Mouse (Mus musculus) cerebellum, adult 2 months (tissue): ENCODE data around the gene Gpr119. TPM values are rescaled to one million over a fixed set of nuclear protein-coding genes. Genes with fewer than 3 reads are reported as not detected.

Source experiments
- DNase-seq, 2 experiments: peaks; one replicate each; pipeline ENCODE4 v3.0.0; 2021
- H3K27ac ChIP-seq: fragments of 200-500 bp; 2 replicates; pipeline ENCODE4 v1.5.1; 2012; ENCODE audit warnings: low read length, control low read depth, inconsistent platforms; ENCODE audit not compliant: insufficient read depth
- H3K27me3 ChIP-seq: fragments of 200-500 bp; 2 replicates; pipeline ENCODE4 v1.6.1; 2012; ENCODE audit warnings: inconsistent platforms, mild to moderate bottlenecking, low read length, moderate library complexity; ENCODE audit not compliant: control insufficient read depth, insufficient read depth
- H3K4me1 ChIP-seq: fragments of 200-500 bp; 2 replicates; pipeline ENCODE4 v1.6.1; 2011; ENCODE audit warnings: low read length; ENCODE audit not compliant: control insufficient read depth, insufficient read depth
- H3K4me3 ChIP-seq: fragments of 200-500 bp; replicated peaks from 2 replicates; pipeline ENCODE3; 2011; ENCODE audit warnings: mild to moderate bottlenecking, low read depth, low read length, control low read depth; ENCODE audit not compliant: insufficient read depth
- CTCF ChIP-seq: fragments of 200-500 bp; IDR thresholded peaks from 2 replicates; pipeline ENCODE4 v1.5.1; 2011; ENCODE audit warnings: low read depth, mild to moderate bottlenecking, control low read depth, low read length, moderate library complexity, borderline replicate concordance; ENCODE audit not compliant: insufficient read depth
- POLR2A ChIP-seq: fragments of 200-500 bp; IDR thresholded peaks from 2 replicates; pipeline ENCODE4 v1.6.1; 2011; ENCODE audit warnings: low read length, control low read depth, borderline replicate concordance; ENCODE audit not compliant: insufficient read depth
- WGBS: fragments of 180-500 bp; shearing (Covaris S2); methylation state at CpG from one replicate; pipeline ENCODE4 v1.1.7; 2018; 5-methylcytosine and 5-hydroxymethylcytosine counted together
- polyA plus RNA-seq: library from polyadenylated mRNA; depleted of rRNA; stranded (reverse); fragments of >200 nt; gene quantifications from 2 replicates; pipeline ENCODE4 v1.2.3, GENCODE M21; 2012; rRNA removed

The Gpr119 gene
- polyA plus RNA-seq, 1 experiment, result 0.03 TPM

DNA sequence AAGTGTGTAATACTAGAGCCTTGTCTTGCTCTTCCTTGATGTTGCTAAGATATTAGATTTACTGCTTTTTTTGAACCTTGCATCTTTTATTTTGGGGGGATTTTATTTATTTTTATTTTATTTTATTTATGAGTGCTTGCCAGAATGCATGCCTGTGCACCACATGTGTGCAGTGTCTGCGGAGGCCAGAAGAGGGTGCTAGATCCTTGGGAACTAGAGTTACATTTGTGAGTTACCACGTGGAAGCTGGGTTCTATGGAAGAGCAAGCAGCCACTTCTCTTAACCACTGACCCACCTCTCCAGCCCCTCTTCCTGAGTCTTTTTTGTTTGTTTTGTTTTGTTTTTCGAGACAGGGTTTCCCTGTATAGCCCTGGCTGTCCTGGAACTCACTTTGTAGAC lies 4.7 kb downstream of the Gpr119 start:
- no peak for DNase-seq
- Histone ChIP-seq H3K4me1 (no peaks in the 10 kb centered on the region), H3K4me3 (no peak overlapping the region), H3K27ac (no peak overlapping the region), H3K27me3 (no peaks in the 10 kb centered on the region)
- 68% methylated on average over 3 of the region's 3 CpGs for WGBS
- TF ChIP-seq CTCF (no peak), POLR2A (no peak)

- TF ChIP-seq CTCF (no peak), POLR2A (no peak)
- Histone ChIP-seq H3K27me3 (no peaks in the 10 kb centered on the region), H3K4me1 (no peaks in the 10 kb centered on the region), H3K27ac (no peak overlapping the region), H3K4me3 (no peak overlapping the region)
- 16% methylated on average over 6 of the region's 6 CpGs for WGBS
- peak in 1 of 2 experiments; percentile 1 for DNase-seq
Measured at GRCm38 (mm10) chrX:48666807-48667206, 7.5 kb downstream of the Gpr119 start.

DNA sequence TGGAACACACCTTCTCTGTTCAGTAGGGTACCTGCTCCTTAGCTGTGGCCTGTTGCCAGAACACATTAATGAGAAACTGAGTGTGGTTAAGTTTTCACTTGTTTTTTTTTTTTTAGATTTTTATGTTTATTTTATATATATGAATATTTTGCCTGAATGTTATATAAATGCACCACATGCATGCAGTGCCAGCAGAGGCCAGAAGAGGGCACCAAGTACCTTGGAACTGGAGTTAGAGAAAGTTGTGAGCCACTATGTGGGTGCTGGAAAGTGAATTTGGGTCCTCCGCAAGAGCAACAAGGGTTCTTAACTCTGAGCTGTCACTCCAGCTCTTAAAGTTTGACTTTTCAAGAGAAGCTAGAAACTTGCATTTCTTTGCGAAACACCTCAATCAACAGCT lies 30.2 kb downstream of the Gpr119 start:
- H3K4me1 ChIP-seq, result no peaks in the 10 kb centered on the region
- peak; percentile 41; the same call in 1 of the 2 replicates for TF ChIP-seq CTCF
- TF ChIP-seq POLR2A, result no peak
- no peak overlapping the region for H3K4me3 ChIP-seq
- peak; percentile 8 to 52 for DNase-seq
- no peak overlapping the region for H3K27ac ChIP-seq
- 98% methylated on average over 2 of the region's 2 CpGs for WGBS
- no peaks in the 10 kb centered on the region for H3K27me3 ChIP-seq

DNA sequence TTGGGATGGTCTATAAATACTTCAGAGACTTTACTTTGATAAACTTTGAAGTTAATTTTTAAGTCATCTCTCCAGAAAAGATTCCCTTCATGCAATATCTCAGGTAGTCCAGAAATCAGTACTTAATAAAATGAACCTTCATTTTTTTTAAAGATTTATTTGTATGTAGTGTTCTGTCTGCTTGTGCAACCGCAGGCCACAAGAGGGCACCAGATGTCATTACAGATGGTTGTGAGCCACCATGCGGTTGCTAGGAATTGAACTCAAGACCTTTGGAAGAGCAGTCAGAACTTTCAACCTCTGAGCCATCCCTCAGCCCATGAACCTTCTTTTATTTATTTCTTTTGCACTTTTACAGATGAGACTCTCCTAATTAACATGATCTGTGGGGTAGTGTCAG lies 37.2 kb downstream of the Gpr119 start:
- WGBS, result 67% methylated on average over 2 of the region's 2 CpGs
- TF ChIP-seq POLR2A (no peak), CTCF (no peak)
- DNase-seq, result no peak
- Histone ChIP-seq H3K4me1 (no peaks in the 10 kb centered on the region), H3K27ac (no peak overlapping the region), H3K27me3 (no peaks in the 10 kb centered on the region), H3K4me3 (no peak overlapping the region)

- H3K4me3 ChIP-seq, result peak overlapping the region; percentile 88
- no peaks in the 10 kb centered on the region for H3K27me3 ChIP-seq
- H3K27ac ChIP-seq, result peak overlapping the region; percentile 35; the same call in 1 of the 2 replicates
- no peak for TF ChIP-seq CTCF
- TF ChIP-seq POLR2A, result no peak
- no peak for DNase-seq
- H3K4me1 ChIP-seq, result no peaks in the 10 kb centered on the region
- 3% methylated on average over 9 of the region's 9 CpGs for WGBS
Measured at GRCm38 (mm10) chrX:48624054-48624420, 50.2 kb downstream of the Gpr119 start.

DNA sequence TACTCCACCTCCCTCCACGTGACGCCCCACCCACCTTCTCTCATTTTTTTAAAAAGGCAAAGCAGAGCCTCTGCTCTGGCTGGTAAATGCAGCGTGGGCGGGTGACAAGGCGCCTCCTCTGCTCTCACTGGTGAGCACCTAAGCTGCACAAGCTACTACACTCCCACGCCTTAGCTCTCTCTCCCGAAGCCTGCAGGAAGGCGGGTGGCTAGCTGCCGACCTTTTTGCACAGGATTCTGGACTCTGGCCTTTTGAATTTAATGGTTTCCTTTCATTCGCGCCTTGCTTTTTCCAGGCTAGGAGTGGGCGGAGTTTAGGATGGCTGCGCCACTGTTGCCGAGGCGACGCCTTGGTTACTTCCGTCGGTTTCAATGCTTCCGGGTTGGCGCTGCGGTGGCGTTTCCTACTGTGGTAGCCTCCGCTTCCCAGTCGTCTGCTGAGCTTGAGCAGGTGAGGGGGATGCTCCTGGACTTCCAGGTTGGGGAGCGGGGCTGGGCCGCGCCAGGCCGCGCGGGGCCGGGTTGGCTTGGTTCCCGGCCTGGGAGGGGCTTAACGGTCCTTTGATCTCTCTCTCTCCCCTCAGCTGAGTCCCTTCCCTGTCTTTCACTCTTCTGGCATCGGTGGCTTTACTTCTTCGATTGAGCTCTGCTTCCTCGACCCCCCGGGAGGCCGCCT lies 50.8 kb downstream of the Gpr119 start, which contains the start of gene Slc25a14:
Gene Slc25a14, plus strand, starts transcription at position 35 of the 675 bp plus-strand sequence.
- Histone ChIP-seq H3K27ac (peak within 1 kb of the TSS; percentile 35; the same call in 1 of the 2 replicates), H3K4me1 (no peaks in the 10 kb centered on the region), H3K27me3 (no peaks in the 10 kb centered on the region), H3K4me3 (peak within 1 kb of the TSS; percentile 88)
- WGBS, result 5% methylated on average over 38 of the region's 38 CpGs
- peak; percentile 49; the same call in 1 of the 2 replicates for TF ChIP-seq POLR2A
- TF ChIP-seq CTCF, result no peak
- peak; percentile 82 to 84 for DNase-seq

DNA sequence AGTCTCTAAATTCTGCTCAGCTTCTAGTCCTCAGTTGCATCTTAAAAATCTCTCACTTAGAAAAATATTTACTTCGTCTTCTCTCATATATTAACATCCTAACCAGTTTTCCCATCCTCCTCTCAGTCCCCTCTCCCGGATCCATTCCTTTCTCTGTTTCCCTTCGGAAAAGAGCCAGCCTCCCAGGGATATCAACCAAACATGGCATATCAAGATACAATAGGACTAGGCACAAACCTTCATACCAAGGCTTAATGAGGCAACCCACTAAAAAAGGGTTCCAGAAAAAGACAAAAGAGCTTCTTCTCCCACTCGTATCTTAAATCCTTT lies 51.3 kb downstream of the Gpr119 start:
- Histone ChIP-seq H3K27me3 (no peaks in the 10 kb centered on the region), H3K4me1 (no peaks in the 10 kb centered on the region), H3K27ac (no peak overlapping the region; the same call in 1 of the 2 replicates), H3K4me3 (peak overlapping the region; percentile 88)
- TF ChIP-seq CTCF (no peak), POLR2A (no peak)
- DNase-seq, result no peak
- 14% methylated on average over 4 of the region's 4 CpGs for WGBS

Other genes starting within 250 kb of the Gpr119 start
- gene Elf4, start 211.3 kb downstream of the Gpr119 start, polyA plus RNA-seq, result 0.36 and 0.38 TPM in 2 replicates
- gene Aifm1, start 160.9 kb downstream of the Gpr119 start, polyA plus RNA-seq, result 36.7 and 40.0 TPM in 2 replicates
- 52.6 and 55.0 TPM in 2 replicates for gene Rab33a, start 155.2 kb downstream of the Gpr119 start, polyA plus RNA-seq
- 26.6 and 27.9 TPM in 2 replicates for gene Zfp280c, start 80.0 kb downstream of the Gpr119 start, polyA plus RNA-seq
- 33.4 and 34.7 TPM in 2 replicates for gene Slc25a14, start 51.1 kb downstream of the Gpr119 start, polyA plus RNA-seq
- gene Rbmx2, start 20.5 kb upstream of the Gpr119 start, polyA plus RNA-seq, result 9.4 and 9.5 TPM in 2 replicates
- not detected in 2 replicates for gene Gm595, start 203.2 kb upstream of the Gpr119 start, polyA plus RNA-seq